Mouse (Mus musculus) MEL (cell line): Measurements from ENCODE around the gene Tsen2. TPM values are rescaled to one million over a fixed set of nuclear protein-coding genes. Genes with fewer than 3 reads are reported as not detected.

Experiments
- DNase-seq: peaks from one replicate; pipeline ENCODE4 v3.0.0; 2011; ENCODE audit warnings: low read depth, low spot score
- H3K27ac ChIP-seq: 2 replicates; pipeline ENCODE4 v1.5.1; 2012; ENCODE audit warnings: low read depth, mild to moderate bottlenecking, control low read depth, low read length, moderate library complexity; ENCODE audit not compliant: control insufficient read depth
- H3K27me3 ChIP-seq, 2 experiments: fragments of 150-350 bp in 1 of 2; sonication (generic) in 1 of 2; 2 replicates each; pipeline ENCODE4 v1.6.1; 2012; ENCODE audit warnings: low read length in 2 of 2, mild to moderate bottlenecking in 2 of 2, improper control_type of control experiment in 1 of 2, moderate library complexity in 1 of 2; ENCODE audit not compliant: insufficient read depth in 2 of 2, control insufficient read depth in 1 of 2
- H3K36me3 ChIP-seq, 2 experiments: 2 replicates each; pipeline ENCODE4 v1.6.1; 2012 to 2014; ENCODE audit warnings: low read length in 2 of 2, improper control_type of control experiment in 1 of 2, inconsistent platforms in 1 of 2, mild to moderate bottlenecking in 1 of 2; ENCODE audit not compliant: insufficient read depth in 2 of 2, control insufficient read depth in 1 of 2
- H3K4me1 ChIP-seq, 2 experiments: fragments of 150-350 bp in 1 of 2; sonication (generic) in 1 of 2; 2 replicates each; pipeline ENCODE4 v1.6.1; 2012; ENCODE audit warnings: low read length in 2 of 2, improper control_type of control experiment in 1 of 2, mild to moderate bottlenecking in 1 of 2; ENCODE audit not compliant: insufficient read depth in 2 of 2, control insufficient read depth in 1 of 2
- H3K4me3 ChIP-seq, 2 experiments: fragments of 150-350 bp in 1 of 2; sonication (generic) in 1 of 2; 2 replicates each; pipeline ENCODE4 v1.5.1; 2012; ENCODE audit warnings: low read depth in 2 of 2, low read length in 2 of 2, mild to moderate bottlenecking in 2 of 2, moderate library complexity in 2 of 2, control low read depth in 1 of 2, improper control_type of control experiment in 1 of 2; ENCODE audit not compliant: control insufficient read depth in 1 of 2, insufficient read depth in 1 of 2
- H3K79me2 ChIP-seq: 2 replicates; pipeline ENCODE4 v1.6.1; 2012; ENCODE audit warnings: mild to moderate bottlenecking, low read length, moderate library complexity; ENCODE audit not compliant: control insufficient read depth, poor library complexity, insufficient read depth
- H3K9ac ChIP-seq: 2 replicates; pipeline ENCODE4 v1.6.1; 2012; ENCODE audit warnings: low read depth, mild to moderate bottlenecking, control low read depth, low read length, moderate library complexity; ENCODE audit not compliant: control insufficient read depth, poor library complexity, severe bottlenecking
- H3K9me3 ChIP-seq: fragments of 150-350 bp; sonication (generic); replicated peaks from 2 replicates; pipeline ENCODE4 v1.6.1; 2012; ENCODE audit warnings: mild to moderate bottlenecking, low read length, improper control_type of control experiment, moderate library complexity; ENCODE audit not compliant: insufficient read depth
- BHLHE40 ChIP-seq: IDR thresholded peaks from 2 replicates; pipeline ENCODE4 v1.6.1; 2012; ENCODE audit warnings: low read depth, mild to moderate bottlenecking, inconsistent platforms, low read length, improper control_type of control experiment, borderline replicate concordance
- E2F4 ChIP-seq: IDR thresholded peaks from 2 replicates; pipeline ENCODE4 v1.6.1; 2011; ENCODE audit warnings: low read depth, low read length, improper control_type of control experiment, borderline replicate concordance
- EP300 ChIP-seq, 2 experiments: IDR thresholded peaks; 2 replicates each; pipeline ENCODE4 v1.6.1; 2011; ENCODE audit warnings: improper control_type of control experiment in 2 of 2, low read length in 2 of 2, low read depth in 1 of 2, mild to moderate bottlenecking in 1 of 2
- GATA1 ChIP-seq: IDR thresholded peaks from 2 replicates; pipeline ENCODE4 v1.6.1; 2011; ENCODE audit warnings: low read depth, low read length, improper control_type of control experiment
- HCFC1 ChIP-seq: IDR thresholded peaks from 2 replicates; pipeline ENCODE4 v1.6.1; 2012; ENCODE audit warnings: low read depth, mild to moderate bottlenecking, inconsistent platforms, low read length, improper control_type of control experiment, moderate library complexity
- JUND ChIP-seq: IDR thresholded peaks from 2 replicates; pipeline ENCODE4 v1.6.1; 2011; ENCODE audit warnings: low read depth, mild to moderate bottlenecking, improper control_type of control experiment, low read length
- MAZ ChIP-seq: IDR thresholded peaks from 2 replicates; pipeline ENCODE4 v1.6.1; 2012; ENCODE audit warnings: low read depth, mild to moderate bottlenecking, inconsistent platforms, low read length, improper control_type of control experiment
- RAD21 ChIP-seq: IDR thresholded peaks from 2 replicates; pipeline ENCODE4 v1.6.1; 2011; ENCODE audit warnings: mild to moderate bottlenecking, low read depth, low read length, improper control_type of control experiment
- RCOR1 ChIP-seq: IDR thresholded peaks from 2 replicates; pipeline ENCODE4 v1.6.1; 2012; ENCODE audit warnings: low read depth, mild to moderate bottlenecking, inconsistent platforms, low read length, improper control_type of control experiment
- TAL1 ChIP-seq: IDR thresholded peaks from 2 replicates; pipeline ENCODE4 v1.6.1; 2012; ENCODE audit warnings: mild to moderate bottlenecking, inconsistent platforms, low read length, moderate library complexity, mixed read lengths
- TBP ChIP-seq: IDR thresholded peaks from 2 replicates; pipeline ENCODE4 v1.8.0; 2011; ENCODE audit warnings: low read depth, low read length, improper control_type of control experiment
- UBTF ChIP-seq: IDR thresholded peaks from 2 replicates; pipeline ENCODE4 v1.6.1; 2012; ENCODE audit warnings: low read depth, mild to moderate bottlenecking, inconsistent platforms, low read length, improper control_type of control experiment, moderate library complexity, borderline replicate concordance; ENCODE audit not compliant: insufficient read depth
- ZC3H11A ChIP-seq: IDR thresholded peaks from 2 replicates; pipeline ENCODE4 v1.6.1; 2012; ENCODE audit warnings: low read depth, mild to moderate bottlenecking, inconsistent platforms, low read length, improper control_type of control experiment
- ZKSCAN1 ChIP-seq: IDR thresholded peaks from 2 replicates; pipeline ENCODE4 v1.6.1; 2012; ENCODE audit warnings: low read depth, mild to moderate bottlenecking, inconsistent platforms, low read length, improper control_type of control experiment, moderate library complexity
- ZMIZ1 ChIP-seq: IDR thresholded peaks from 2 replicates; pipeline ENCODE4 v1.6.1; 2012; ENCODE audit warnings: low read depth, mild to moderate bottlenecking, inconsistent platforms, low read length, improper control_type of control experiment, moderate library complexity
- ZNF384 ChIP-seq: IDR thresholded peaks from 2 replicates; pipeline ENCODE4 v1.6.1; 2012; ENCODE audit warnings: low read depth, mild to moderate bottlenecking, inconsistent platforms, low read length, improper control_type of control experiment
- polyA plus RNA-seq, 2 experiments: library from polyadenylated mRNA; stranded (reverse) in 1 of 2; unstranded in 1 of 2; fragments of >175 nt in 1 of 2; fragments of >200 nt in 1 of 2; gene quantifications; 2 replicates each; pipeline versions ENCODE4 v1.2.1 to v1.2.4; 2012; ENCODE audit warnings: low replicate concordance in 2 of 2, low read depth in 1 of 2; ENCODE audit not compliant: insufficient read length in 2 of 2, insufficient read depth in 1 of 2, missing spikeins in 1 of 2
- total RNA-seq: library from RNA; depleted of rRNA; stranded (reverse); fragments of 300-350 nt; gene quantifications from 2 replicates; pipeline ENCODE4 v1.2.3, GENCODE M21; 2012; rRNA removed

The Tsen2 gene
- total and polyA plus RNA-seq, 3 experiments, result 27.0 to 32.6 TPM; not detected in 1

DNA sequence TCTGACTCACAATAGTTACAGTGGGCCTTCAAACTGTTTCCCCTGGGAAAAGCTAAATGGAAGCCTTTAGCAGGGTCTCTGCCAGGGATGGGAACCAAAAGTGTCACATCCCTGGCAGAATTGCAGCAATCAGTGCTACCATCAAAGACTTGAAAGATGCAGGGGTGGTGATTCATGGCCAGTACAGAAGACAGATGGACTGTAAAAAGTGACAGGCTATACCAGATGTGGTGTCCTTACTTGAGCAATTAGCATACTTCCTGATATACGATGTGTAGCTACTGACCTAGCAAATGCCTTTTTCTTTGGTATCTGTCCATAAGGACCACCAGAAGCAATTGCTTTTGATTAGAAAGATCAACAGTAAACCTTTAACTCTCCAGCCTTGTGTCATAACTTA lies 76.5 kb downstream of the Tsen2 start:
- no peak overlapping the region for H3K27ac ChIP-seq
- peaks cover 0 to 14% of the 10 kb centered on the region in 2 experiments; a peak in 2 of 4 replicates for H3K36me3 ChIP-seq
- no peaks in the 10 kb centered on the region for H3K9me3 ChIP-seq
- no peak for DNase-seq
- H3K9ac ChIP-seq, result no peak overlapping the region
- H3K79me2 ChIP-seq, result no peaks in the 10 kb centered on the region
- TF ChIP-seq ZKSCAN1 (no peak), TBP (no peak), RAD21 (no peak), GATA1 (no peak), E2F4 (no peak), RCOR1 (no peak), TAL1 (no peak), BHLHE40 (no peak), EP300 (IDR thresholded peaks at IDR 0.05; ENCODE audit: low read depth in 1 of 2, low read length in 2 of 2) (no peak), ZC3H11A (no peak), JUND (no peak)
- no peaks in the 10 kb centered on the region for H3K27me3 ChIP-seq
- no peak overlapping the region for H3K4me3 ChIP-seq
- no peaks in the 10 kb centered on the region for H3K4me1 ChIP-seq

DNA sequence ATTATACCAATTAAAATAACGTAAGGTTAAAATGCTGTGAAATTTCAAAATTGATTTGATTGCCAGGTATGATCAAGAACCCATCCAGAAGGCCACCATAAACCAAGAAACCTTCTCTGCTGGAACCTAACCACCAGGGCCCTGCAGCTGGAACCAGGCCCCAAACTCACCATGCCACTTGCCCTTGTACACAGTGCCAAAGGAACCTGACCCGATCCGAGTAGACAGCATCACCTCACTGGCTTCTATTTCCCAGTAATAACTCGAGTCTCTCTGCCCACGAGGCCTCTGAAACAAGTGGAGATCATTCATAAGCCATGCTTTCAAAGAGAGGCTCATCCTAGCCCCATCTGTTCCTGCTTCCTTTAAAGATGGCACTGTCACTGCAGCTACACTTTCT lies 81.7 kb downstream of the Tsen2 start:
- no peaks in the 10 kb centered on the region for H3K4me1 ChIP-seq
- no peaks in the 10 kb centered on the region for H3K9me3 ChIP-seq
- no peak overlapping the region for H3K27ac ChIP-seq
- no peak overlapping the region for H3K9ac ChIP-seq
- DNase-seq, result no peak
- H3K27me3 ChIP-seq, result no peaks in the 10 kb centered on the region
- no peak overlapping the region for H3K4me3 ChIP-seq
- no peak for TF ChIP-seq HCFC1
- TF ChIP-seq MAZ, result no peak
- no peak for TF ChIP-seq TAL1
- no peak for TF ChIP-seq UBTF
- TF ChIP-seq ZNF384, result no peak
- TF ChIP-seq ZMIZ1, result no peak
- H3K36me3 ChIP-seq, result peaks cover 0 to 17% of the 10 kb centered on the region in 2 experiments; a peak in 2 of 4 replicates
- no peaks in the 10 kb centered on the region for H3K79me2 ChIP-seq

Other genes with a start within 250 kb of the Tsen2 start
- gene Pparg, start 183.7 kb upstream of the Tsen2 start, total RNA-seq, result 0.08 TPM in 1 of 2 replicates, not detected in the other
- gene Pparg, start 183.7 kb upstream of the Tsen2 start, polyA plus RNA-seq, result under 1 TPM in 1 of 2 experiments, not detected in 1; 0.15 TPM
- not detected in 2 replicates for gene Mkrn2os, start 47.9 kb downstream of the Tsen2 start, total RNA-seq
- under 1 TPM in 1 of 2 experiments, not detected in 1; 0.46 TPM for gene Mkrn2os, start 47.9 kb downstream of the Tsen2 start, polyA plus RNA-seq
- gene Mkrn2, start 57.2 kb downstream of the Tsen2 start, total RNA-seq, result 13.1 and 15.8 TPM in 2 replicates
- 10 to 100 TPM in 1 of 2 experiments, not detected in 1; 38.1 TPM for gene Mkrn2, start 57.2 kb downstream of the Tsen2 start, polyA plus RNA-seq
- 79.3 and 79.7 TPM in 2 replicates for gene Raf1, start 132.0 kb downstream of the Tsen2 start, total RNA-seq
- gene Raf1, start 132.0 kb downstream of the Tsen2 start, polyA plus RNA-seq, result 10 to 100 TPM in 1 of 2 experiments, not detected in 1; 80.7 TPM
- gene Tmem40, start 217.7 kb downstream of the Tsen2 start, total RNA-seq, result 10.9 and 13.8 TPM in 2 replicates
- 10 to 100 TPM in 1 of 2 experiments, not detected in 1; 16.4 TPM for gene Tmem40, start 217.7 kb downstream of the Tsen2 start, polyA plus RNA-seq
- gene Cand2, start 229.9 kb downstream of the Tsen2 start, total RNA-seq, result 1.8 and 2.4 TPM in 2 replicates
- gene Cand2, start 229.9 kb downstream of the Tsen2 start, polyA plus RNA-seq, result 1 to 10 TPM in 1 of 2 experiments, not detected in 1; 6.6 TPM